Mouse (Mus musculus): Measurements from ENCODE around the gene Prkrip1. TPM values are rescaled to one million over a fixed set of nuclear protein-coding genes. Genes with fewer than 3 reads are reported as not detected.

Gene Prkrip1
- polyA plus RNA-seq (2012; rRNA removed) (5.6 and 16.0 TPM in 2 replicates), polyA plus RNA-seq (2014; fragmentation: Nextera tagmentation; extraction: Ambion mirVana) (25.0 and 32.2 TPM in 2 replicates)

DNA sequence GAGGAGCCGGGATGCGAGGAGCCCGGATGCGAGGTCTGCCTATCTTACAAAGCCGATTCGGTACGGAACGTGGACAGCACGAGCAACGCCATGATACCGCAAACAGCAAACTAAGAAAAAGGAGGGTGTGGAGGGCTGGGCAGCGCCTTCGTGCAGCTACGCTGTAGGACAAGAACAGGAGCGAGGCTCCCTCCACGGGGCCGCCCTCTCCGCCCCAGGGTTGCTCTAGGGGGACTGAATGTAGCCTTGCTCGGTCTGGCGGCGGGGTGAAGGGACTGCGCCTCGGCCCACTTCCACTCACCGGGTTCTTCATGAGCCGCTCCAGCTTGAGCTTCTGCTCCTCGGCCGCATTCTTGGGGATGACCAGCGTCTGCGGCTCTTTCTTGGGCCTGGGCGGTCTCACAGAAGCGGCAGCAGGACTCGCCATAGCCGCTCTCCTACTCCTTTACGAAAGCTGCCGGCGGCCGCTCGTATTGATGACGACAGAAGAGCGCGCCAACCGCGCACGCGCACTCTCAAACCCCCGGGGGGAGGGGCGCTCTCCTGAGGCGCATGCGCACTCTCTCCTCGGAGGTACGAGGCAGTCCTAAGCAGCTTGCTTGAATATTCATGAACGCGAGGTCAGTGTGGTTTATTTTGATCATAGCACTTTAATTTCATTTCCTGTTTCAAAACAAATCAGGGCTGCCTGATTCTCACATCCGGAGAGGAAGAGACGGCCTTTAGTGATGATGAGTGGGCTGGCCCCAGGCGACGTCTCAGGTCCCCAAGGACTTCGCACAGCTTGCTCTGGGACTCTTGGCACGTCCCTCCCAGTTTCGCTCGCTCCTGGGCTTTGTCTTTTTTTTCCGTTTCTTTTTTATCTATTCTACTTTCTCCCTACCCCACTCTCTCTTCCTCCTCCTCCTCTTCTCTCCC is at the start of gene Prkrip1:
TSS of gene Prkrip1 (minus strand) at position 490 of the 918 bp plus-strand sequence.
- Histone ChIP-seq H3K4me3 (ENCODE audit: insufficient read depth in 1 of 2, low read depth in 2 of 2, low read length in 2 of 2) (peak within 1 kb of the TSS; percentile 83 to 93), H3K27me3 (ENCODE audit: control insufficient read depth, insufficient read depth, low read length) (no peaks in the 10 kb centered on the region), H3K4me1 (replicated peaks; ENCODE audit: control insufficient read depth in 2 of 2, insufficient read depth in 2 of 2, low read length in 1 of 2) (peaks cover 6 to 8% of the 10 kb centered on the region in 2 experiments; a peak in 3 of 4 replicates), H3K9me3 (ENCODE audit: control insufficient read depth, low read length) (no peaks in the 10 kb centered on the region), H3K4me2 (ENCODE audit: low read depth) (peak within 1 kb of the TSS; percentile 92), H3K27ac (peak within 1 kb of the TSS; percentile 69), H3K9ac (replicated peaks) (peak within 1 kb of the TSS; percentile 92), H3K36me3 (replicated peaks; ENCODE audit: control insufficient read depth, insufficient read depth, low read depth) (peaks cover 28% of the 10 kb centered on the region)
- ATAC-seq (ENCODE audit: insufficient read depth) (peak; percentile 92), DNase-seq (ENCODE audit: low read depth in 3 of 3, low spot score in 3 of 3) (peak; percentile 88 to 91 (median 89))
- WGBS (ENCODE audit: insufficient replicate concordance): under 1% methylated on average over 62 of the region's 62 CpGs
- no peak for TF ChIP-seq EP300 (IDR thresholded peaks at IDR 0.05; ENCODE audit: low read depth)
- 0 out of 2 replicates have a peak, but pooled peaks have one; percentile 6 for TF ChIP-seq CTCF (IDR thresholded peaks at IDR 0.05; ENCODE audit: low read depth)

DNA sequence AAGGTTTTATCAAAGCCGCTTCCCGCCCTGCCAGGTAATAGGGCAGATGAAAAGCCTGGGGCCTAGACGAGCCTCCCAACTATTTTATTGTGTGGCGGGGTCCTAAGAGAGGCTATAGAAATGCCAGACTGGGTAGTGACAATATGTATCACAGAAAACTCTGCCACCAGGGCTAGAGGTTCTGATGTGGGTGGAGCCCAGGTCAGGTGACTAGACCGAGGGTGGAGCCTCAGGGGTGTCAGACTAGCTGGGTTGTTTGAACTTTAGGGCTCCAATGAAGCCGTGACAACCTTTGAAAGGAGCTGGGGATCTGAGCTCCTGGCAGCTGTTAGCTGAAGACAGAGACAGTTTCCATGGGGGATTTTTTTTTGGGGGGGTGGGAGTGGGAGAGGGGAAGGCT is 49.7 kb upstream of the Prkrip1 start:
- Histone ChIP-seq H3K9ac (replicated peaks) (no peak overlapping the region), H3K36me3 (replicated peaks; ENCODE audit: control insufficient read depth, insufficient read depth, low read depth) (no peaks in the 10 kb centered on the region), H3K27me3 (ENCODE audit: control insufficient read depth, insufficient read depth, low read length) (peaks cover 9% of the 10 kb centered on the region), H3K9me3 (ENCODE audit: control insufficient read depth, low read length) (no peaks in the 10 kb centered on the region), H3K27ac (no peak overlapping the region), H3K4me3 (ENCODE audit: insufficient read depth in 1 of 2, low read depth in 2 of 2, low read length in 2 of 2) (no peak overlapping the region), H3K4me2 (ENCODE audit: low read depth) (no peak overlapping the region), H3K4me1 (replicated peaks; ENCODE audit: control insufficient read depth in 2 of 2, insufficient read depth in 2 of 2, low read length in 1 of 2) (0 out of 4 replicates have a peak, but pooled peaks cover 0 to 3% of the 10 kb centered on the region in 2 experiments)
- TF ChIP-seq EP300 (IDR thresholded peaks at IDR 0.05; ENCODE audit: low read depth) (no peak), CTCF (IDR thresholded peaks at IDR 0.05; ENCODE audit: low read depth) (no peak)
- ATAC-seq (ENCODE audit: insufficient read depth) (no peak), DNase-seq (ENCODE audit: low read depth in 3 of 3, low spot score in 3 of 3) (no peak)
- 34% methylated on average over 6 of the region's 6 CpGs for WGBS (ENCODE audit: insufficient replicate concordance)

DNA sequence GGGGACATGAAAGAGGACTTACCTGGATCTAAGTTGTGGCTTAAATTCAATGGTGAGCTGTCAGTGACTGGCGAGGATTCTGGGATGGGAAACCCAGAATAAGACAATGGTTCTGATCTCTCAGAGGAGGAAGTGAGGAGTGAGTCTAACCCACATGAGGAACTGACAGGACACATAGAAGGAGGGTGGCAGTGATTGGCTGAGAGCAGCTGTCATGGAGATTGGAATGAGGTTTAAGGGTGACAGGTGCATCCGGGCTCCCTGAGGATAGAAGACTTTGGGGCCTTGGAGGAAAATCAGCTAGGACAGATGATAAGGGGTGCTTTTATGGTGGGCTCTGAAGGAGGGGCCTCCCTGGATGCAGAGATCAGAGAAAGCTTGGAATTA is 47.7 kb upstream of the Prkrip1 start, which contains the start of gene Sh2b2:
TSS of gene Sh2b2 (minus strand) at position 105 of the 387 bp plus-strand sequence.
- Histone ChIP-seq H3K27me3 (ENCODE audit: control insufficient read depth, insufficient read depth, low read length) (peaks cover 9% of the 10 kb centered on the region), H3K4me1 (replicated peaks; ENCODE audit: control insufficient read depth in 2 of 2, insufficient read depth in 2 of 2, low read length in 1 of 2) (0 out of 4 replicates have a peak, but pooled peaks cover 0 to 3% of the 10 kb centered on the region in 2 experiments), H3K9ac (replicated peaks) (no peak within 1 kb of the TSS), H3K36me3 (replicated peaks; ENCODE audit: control insufficient read depth, insufficient read depth, low read depth) (no peaks in the 10 kb centered on the region), H3K9me3 (ENCODE audit: control insufficient read depth, low read length) (no peaks in the 10 kb centered on the region), H3K27ac (no peak within 1 kb of the TSS), H3K4me3 (ENCODE audit: insufficient read depth in 1 of 2, low read depth in 2 of 2, low read length in 2 of 2) (peak within 1 kb of the TSS in 1 of 2 experiments; percentile 7; a peak in 1 of 4 replicates), H3K4me2 (ENCODE audit: low read depth) (peak within 1 kb of the TSS; percentile 72)
- ATAC-seq (ENCODE audit: insufficient read depth) (no peak), DNase-seq (ENCODE audit: low read depth in 3 of 3, low spot score in 3 of 3) (no peak)
- TF ChIP-seq EP300 (IDR thresholded peaks at IDR 0.05; ENCODE audit: low read depth) (no peak), CTCF (IDR thresholded peaks at IDR 0.05; ENCODE audit: low read depth) (no peak)
- WGBS (ENCODE audit: insufficient replicate concordance): 41% methylated on average over 2 of the region's 2 CpGs

DNA sequence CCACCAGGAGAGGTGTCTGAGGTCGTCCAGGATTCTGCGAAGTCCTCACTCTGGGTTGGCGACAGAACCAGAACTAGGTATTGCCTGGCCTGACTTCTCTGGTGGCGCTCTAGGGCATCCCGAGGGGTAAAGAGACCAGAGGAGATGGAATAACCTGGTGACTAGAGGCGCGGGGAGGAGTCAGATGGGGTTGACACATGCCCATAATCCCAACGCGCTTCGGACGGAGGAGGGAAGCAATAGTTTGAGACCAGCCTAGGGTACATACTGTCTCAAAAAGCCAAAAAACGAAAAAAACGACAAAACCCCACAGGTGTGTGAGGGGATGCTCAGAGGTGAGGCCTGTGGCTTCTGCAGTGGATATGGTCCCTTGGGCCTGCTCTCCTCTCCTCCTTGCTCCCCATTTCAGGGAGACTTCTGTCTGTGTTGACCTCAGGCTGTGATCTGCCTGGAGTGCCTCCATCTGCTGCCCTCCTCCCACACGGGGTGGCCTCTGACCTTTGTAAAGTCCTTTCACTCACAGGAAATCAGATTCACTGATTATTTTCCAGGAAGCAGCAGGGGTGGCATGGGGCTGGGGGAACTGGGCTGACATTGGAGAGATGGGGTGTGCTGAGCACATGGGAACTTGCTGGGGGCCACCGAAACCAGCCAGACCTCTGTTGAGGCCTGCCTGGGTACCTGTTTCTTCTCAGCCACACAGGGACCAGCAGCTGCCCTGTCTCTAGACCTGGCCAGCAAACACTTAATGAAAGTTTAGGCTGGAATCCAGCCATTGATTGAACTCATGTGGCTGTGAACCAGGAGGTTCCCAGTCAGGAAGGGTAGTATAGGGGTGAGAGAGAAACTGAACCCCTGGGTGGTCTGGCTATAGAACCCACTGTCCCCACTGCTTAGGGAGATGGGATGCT is 47.0 kb upstream of the Prkrip1 start:
- WGBS (ENCODE audit: insufficient replicate concordance): 22% methylated on average over 15 of the region's 15 CpGs
- H3K9ac ChIP-seq (replicated peaks): no peak overlapping the region
- H3K4me1 ChIP-seq (replicated peaks; ENCODE audit: control insufficient read depth in 2 of 2, insufficient read depth in 2 of 2, low read length in 1 of 2): 0 out of 4 replicates have a peak, but pooled peaks cover 0 to 3% of the 10 kb centered on the region in 2 experiments
- H3K4me3 ChIP-seq (ENCODE audit: insufficient read depth in 1 of 2, low read depth in 2 of 2, low read length in 2 of 2): peak overlapping the region in 1 of 2 experiments; percentile 7; a peak in 1 of 4 replicates
- peak overlapping the region; percentile 72 for H3K4me2 ChIP-seq (ENCODE audit: low read depth)
- TF ChIP-seq CTCF (IDR thresholded peaks at IDR 0.05; ENCODE audit: low read depth) (no peak), EP300 (IDR thresholded peaks at IDR 0.05; ENCODE audit: low read depth) (no peak)
- H3K9me3 ChIP-seq (ENCODE audit: control insufficient read depth, low read length): no peaks in the 10 kb centered on the region
- peaks cover 9% of the 10 kb centered on the region for H3K27me3 ChIP-seq (ENCODE audit: control insufficient read depth, insufficient read depth, low read length)
- no peak for ATAC-seq (ENCODE audit: insufficient read depth)
- no peak for DNase-seq (ENCODE audit: low read depth in 3 of 3, low spot score in 3 of 3)
- H3K36me3 ChIP-seq (replicated peaks; ENCODE audit: control insufficient read depth, insufficient read depth, low read depth): no peaks in the 10 kb centered on the region
- H3K27ac ChIP-seq: no peak overlapping the region
